Mouse (Mus musculus) kidney, postnatal 25 days (tissue): ENCODE data around the gene Rnf157.
"Not testable (repeated sequence)": the region's sequence is repeated elsewhere in the genome, so short reads cannot be mapped to it uniquely, and the experiment has no call there.

ENCODE experiments used
- DNase-seq, 2 experiments: peaks; one replicate each; pipeline ENCODE4 v3.0.0; 2021; ENCODE audit warnings: mixed read lengths in 2 of 2

Rnf157 gene

DNA sequence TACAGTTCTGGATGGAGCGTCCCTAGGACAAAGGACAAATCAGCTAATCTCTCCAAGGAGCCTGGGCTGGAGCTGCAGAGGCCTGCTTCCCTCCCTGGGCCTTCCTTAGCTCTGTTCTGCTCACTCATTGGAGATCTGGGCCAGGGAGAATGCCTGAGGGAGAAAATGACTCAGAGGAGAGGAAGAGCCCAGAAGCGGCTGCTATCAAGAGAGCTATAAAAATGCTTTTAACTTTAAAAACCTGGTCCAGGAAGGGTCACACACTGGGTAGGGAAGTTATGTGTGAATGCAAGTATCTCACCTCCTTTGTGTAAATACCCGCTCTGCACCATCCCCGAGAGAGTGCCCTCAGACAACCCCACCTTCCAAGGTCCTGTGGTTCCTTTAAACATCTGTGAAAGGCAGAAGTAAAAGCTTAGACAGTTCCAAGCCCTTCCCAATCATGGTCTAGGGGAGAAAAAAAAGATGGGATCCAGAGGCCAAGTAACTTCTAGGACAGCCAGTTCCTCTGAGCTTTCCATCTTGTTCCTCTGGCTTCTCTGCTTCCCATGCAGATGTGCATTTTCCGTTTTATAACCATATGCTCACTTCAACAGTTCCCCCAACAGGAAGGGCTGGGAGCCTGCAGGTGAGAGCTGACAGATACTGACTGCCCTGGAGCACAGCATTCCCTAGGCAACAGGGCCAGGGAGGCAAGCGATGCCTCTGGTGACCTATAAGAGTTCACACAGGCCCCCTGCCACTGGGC, 3.5 kb upstream of the Rnf157 start:
- DNase-seq = no peak

GRCm38 (mm10) chr11:116413631-116414022, 795 bp upstream of the Rnf157 start:
- DNase-seq = no peak

DNA sequence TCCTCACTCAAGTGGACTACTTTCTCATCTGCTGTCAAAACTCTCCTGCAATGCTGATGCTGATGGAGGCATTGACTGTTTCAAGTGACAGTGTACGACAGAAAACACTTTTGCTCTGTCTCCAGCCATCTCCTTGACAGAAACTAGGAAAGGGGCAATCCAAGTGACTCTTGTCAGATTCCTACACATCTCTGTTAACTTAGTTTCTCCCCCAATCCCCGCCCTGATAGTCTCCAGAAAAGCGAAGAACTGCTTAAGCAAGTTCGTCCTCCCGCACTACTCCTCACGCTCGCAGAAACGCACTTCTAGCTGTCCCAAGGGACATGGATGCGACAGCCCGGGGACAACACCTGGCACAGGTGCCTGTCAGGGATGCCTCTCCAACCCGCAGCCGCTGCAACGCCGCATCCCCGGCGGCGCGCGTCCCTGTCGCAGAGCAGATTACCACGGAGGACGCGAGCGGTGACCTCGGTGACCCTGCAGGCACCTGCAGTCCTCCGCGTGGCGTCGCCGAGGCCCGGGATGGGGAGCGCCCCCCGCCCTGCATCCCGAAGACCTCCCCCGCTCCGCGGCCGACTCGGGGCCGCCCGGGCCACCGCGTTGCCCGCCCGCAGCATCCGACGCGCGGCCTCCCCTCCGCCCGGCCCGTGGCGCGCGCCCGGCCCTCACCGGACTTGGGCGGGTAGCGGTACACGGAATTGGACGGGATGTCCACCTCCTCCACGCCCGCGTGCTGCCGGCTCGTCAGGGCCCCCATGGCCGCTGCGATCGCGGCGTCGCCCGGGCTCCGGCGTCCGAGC, 604 bp downstream of the Rnf157 start:
- peak in 1 of 2 experiments; percentile 52 for DNase-seq

- DNase-seq = no peak
Observed at GRCm38 (mm10) chr11:116411582-116411981, 1.2 kb downstream of the Rnf157 start.

DNA sequence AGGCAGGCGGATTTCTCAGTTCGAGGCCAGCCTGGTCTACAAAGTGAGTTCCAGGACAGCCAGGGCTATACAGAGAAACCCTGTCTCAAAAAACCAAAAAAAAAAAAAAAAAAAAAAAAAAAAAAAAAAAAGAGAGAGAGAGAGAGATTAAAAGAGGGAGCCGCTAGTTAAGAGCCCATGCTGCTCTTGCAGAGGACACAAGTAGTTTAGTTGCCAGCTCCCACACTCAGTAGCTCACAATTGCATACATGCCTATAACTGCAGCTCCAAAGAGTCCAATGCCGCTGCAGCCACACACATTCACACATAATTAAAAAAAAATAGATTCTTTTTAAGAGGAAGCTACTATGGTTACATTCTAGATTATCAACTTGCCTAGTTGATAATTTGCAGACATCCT, 2.4 kb downstream of the Rnf157 start:
- not testable (repeated sequence) for DNase-seq

DNA sequence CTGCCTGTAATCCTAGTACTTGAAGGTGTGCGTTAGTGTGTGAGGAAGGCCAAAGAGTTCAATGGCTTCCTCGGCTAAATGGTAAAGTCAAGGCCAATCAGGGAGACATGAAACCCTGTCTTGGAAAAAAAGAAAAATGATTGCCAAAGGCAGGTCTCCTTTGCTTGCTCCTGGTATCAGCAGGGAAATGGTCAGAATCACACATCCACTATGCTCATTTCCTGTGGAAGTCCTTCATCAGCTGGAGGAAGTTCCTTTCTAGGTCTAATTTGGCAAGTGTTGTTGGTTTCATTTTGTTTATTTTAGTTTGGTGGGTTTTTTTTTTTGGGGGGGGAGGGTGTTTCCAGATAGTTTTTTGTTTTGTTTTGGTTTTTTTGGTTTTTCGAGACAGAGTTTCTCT, 3.8 kb downstream of the Rnf157 start:
- DNase-seq = no peak

DNA sequence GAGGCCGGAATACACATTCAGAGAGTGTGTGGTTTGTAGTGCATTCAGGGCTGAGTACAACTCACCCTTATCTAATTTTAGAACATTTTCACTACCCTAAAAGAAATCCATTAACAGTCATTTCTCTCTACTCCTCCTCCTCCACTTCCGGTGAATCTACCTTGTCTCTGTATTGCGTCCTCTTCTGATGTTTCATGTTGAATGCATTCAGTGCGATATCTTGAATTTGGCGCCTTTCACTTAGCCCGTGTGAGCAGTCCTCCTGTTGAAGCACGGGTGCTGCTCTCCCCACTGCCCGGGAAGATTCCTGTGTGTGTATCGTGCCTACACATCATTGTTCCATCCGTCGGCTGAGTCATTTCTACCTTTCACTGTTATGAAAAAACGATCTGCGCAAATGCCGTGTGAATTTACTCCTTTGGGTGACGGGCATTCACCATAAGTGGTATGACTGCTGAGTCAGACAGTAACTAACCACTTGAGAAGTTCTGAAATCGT, 6.6 kb downstream of the Rnf157 start:
- no peak for DNase-seq

- DNase-seq = no peak
Observed at GRCm38 (mm10) chr11:116405601-116406000, 7.2 kb downstream of the Rnf157 start.

GRCm38 (mm10) chr11:116400560-116400959, 12.3 kb downstream of the Rnf157 start:
- peak; percentile 22 to 45 for DNase-seq

DNA sequence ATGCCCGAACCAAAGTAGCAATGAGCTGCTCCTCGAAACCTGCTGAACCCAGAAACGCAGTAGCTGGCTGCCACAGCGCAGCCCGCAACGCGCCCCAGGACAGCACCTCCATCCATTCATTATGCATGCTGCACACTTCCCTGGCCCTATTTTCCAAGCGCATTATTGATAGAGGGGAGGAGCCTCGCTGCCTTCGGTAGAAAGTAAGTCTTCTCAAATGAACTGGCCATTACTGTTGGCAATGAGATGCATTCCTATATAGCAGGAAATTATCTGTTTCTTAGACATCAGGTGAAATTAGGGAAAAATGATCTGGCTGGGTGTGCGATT, 14.5 kb downstream of the Rnf157 start:
- DNase-seq = no peak

DNA sequence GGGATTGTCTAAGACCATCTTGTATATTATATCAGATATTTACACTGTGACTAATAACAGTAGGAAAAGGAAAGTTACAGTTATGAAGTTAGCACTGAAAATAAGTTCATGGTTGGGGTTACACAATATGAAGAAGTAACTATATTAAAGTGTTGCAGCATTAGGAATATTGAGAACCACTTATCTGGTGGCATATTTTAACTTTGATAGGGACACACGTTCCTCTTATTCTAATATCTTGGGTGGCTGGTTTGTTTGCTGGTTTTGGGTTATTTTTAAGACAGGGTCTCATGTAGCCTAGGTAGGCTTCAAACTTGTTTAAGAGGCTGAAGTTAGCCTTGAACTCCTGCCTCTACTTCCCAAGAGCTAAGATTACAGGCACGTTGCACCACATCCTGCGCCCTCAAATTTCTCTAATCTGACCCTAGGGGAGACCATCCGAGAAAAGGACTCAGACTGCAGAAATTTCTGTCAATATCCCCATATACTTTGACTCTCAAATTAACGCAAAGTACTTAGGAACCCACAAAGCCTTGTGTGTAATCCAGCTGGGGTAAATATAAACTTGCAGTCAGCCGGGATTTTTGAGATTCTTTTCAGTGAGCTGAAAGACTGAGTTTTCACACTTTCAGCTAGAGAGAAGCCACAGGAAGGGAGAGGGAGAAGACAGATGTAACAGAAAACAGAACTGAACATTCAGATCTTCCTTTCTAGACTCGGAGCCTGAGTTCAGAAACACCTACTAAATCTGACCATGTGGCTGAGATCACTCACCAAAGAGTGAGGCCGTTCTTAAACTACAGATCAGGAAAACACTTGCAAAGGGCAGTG, 15.1 kb downstream of the Rnf157 start:
- DNase-seq = no peak

DNA sequence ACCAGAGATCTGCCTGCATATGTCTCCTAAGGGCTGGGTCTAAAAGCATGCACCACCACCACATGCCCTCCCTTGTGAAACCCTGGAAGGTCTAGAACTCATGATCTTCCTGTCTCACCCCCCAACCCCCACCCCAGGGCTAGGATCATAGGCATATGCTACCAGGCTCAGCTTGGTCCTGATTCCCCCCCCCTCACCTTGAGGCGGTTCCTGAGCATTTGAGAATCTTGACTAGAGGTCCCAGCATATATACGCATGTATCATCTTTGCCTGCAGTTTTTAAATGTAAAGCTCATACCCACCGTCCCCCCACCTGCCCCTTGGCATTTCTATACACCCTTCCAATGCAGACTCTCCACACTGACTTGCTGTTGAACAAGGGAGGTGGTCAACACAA, 15.9 kb downstream of the Rnf157 start:
- DNase-seq = no peak

DNA sequence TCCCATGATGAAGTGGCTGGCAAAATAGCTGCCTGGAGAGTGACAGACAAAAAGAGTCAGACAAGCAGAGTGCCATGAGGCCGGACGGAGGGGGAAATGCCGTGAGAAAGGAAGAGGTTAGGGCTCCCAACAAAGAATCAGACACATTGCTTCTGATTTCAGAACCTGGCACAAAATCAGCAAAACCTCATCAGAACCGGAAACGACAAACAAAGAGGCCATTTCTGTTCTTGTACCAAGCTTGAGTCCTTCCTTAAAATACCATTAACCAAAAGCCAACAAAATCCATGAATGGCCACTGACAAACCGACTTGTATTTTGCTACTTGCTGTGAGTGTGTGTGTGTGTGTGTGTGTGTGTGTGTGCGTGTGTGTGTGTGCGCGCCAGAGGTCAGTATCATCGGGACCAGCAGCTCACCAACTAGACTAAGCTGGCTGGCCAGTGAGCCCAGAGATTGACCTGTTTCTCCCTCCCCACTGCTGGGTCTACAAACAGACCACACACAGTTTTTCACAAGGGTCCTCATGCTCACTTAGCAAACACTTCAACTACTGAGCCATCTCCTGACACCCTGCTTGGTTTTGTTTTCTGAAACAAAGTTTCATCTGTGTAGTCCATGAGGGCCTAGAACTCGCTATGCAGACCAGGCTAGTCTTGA, 16.4 kb downstream of the Rnf157 start:
- DNase-seq = no peak

DNA sequence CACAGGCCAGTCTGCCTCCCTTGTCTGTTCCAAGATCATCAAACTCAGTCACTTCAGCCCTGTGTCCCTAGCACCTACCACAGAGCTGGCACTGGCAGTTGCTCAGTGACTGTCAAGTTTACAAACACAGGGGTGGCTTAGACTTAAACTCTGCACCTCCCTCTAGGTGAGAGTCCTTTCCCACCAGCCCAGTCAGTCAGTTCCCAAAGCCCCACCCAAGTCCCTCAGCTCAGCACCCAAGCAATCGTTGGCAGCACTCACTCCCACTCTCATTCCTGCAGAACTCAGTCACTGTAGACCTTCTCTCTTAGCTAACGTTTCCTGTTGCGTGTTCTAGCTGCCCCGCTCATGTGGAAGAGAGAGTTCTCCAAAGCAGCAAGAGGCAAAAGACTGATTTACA, 18.1 kb downstream of the Rnf157 start:
- no peak for DNase-seq

- peak; percentile 38 to 63 for DNase-seq
Observed at GRCm38 (mm10) chr11:116388841-116389480, 23.9 kb downstream of the Rnf157 start.

DNA sequence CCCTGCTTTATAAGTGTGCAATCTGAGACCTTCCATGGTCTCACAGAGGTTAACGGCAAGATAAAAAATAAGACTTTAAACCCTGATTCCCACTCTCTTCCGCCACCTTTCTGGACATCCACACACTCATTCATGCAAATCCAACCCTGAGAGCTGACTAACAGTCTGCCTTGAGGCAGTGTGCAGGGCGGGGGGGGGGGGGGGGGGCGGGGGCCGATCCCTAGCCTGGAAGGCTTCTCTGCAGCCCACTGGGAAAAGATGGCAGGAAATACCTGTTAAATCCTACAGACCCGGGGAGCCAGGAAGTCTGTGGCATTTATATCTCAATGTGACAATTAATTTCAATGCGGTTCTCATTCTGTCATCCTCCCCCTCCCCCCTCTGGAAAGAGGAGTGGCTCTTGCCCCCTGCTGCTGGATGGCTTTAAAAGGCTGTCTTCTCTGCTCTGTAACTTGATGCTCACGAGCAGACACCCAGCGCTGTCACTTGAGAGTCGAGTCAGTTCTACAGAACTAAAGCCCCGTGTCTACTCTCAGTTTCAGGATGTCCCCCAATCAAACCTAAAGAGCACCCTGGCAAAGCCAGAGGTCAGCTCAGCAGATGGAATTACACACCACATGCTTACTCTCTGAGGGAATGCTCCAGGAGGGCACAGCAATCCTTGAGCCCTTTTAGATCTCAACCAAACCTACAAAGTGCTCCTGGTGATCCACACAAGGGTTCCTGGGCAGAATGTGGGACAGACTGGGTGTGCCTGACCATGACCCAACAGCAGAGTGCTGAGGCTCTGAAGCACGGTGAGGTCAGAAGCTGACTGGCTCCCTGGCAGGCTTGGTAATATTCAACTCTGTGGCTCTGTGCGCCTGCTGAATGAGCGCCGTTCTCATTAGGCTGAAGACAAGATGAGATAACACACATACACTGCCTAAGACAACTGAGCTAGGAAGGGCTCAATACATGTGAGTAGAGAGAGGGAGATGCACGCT, 25.5 kb downstream of the Rnf157 start:
- DNase-seq = peak; percentile 27 to 55

DNA sequence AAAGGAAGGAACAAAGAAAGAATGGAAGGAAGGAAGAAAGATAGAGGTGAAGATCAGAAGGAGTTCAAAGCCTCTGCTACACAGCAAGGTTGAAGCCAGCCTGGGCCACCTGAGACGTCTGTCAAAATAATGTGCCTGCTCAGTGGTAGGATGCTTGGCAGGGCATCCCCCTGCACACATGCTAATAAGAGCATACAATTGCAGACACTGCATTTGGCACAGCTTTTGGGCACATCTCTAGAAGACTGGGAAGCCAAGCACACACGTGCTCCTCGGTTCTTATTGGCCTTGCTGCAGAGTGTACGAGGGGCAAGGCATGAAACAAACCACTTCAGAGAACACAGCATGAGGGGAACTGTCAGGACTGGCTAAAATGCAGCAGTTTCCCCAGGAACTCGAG, 26.8 kb downstream of the Rnf157 start:
- DNase-seq = no peak

DNA sequence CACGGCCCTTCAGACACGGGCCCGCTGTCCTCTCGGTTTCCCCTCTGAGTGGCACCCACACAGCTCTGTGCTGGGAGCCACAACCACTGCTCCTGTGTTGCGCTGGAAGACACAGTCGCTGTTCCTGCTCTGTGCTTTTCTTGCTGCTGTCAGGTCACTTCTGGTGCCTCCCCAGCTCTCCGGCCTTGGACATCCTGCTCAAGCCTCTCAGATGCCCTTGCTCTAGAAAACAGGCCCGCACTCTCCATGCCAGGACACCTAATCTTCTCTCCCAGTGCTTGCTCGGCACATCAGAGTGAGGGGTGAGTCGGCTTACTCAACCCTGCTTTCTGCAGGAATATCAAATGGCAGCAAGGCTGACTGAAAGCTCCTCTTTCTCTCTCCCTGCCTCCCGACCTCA, 28.7 kb downstream of the Rnf157 start:
- no peak for DNase-seq

DNA sequence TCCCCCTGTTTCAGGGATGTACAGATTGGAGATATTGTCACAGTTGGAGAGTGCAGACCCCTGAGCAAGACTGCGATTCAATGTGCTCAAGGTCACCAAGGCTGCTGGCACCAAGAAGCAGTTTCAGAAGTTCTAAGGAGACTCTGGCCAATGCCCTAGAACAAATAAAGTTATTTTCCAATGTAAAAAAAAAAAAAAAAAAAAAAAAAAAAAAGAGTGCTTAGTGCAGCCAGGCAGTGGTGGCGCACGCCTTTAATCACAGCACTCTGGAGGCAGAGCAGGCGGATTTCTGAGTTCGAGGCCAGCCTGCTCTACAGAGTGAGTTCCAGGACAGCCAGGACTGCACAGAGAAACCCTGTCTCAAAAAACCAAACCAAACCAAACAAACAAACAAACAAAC, 29.8 kb downstream of the Rnf157 start:
- DNase-seq = not testable (repeated sequence)

- DNase-seq = no peak
Observed at GRCm38 (mm10) chr11:116380767-116381166, 32.1 kb downstream of the Rnf157 start.

GRCm38 (mm10) chr11:116379530-116379929, 33.3 kb downstream of the Rnf157 start:
- no peak for DNase-seq
